Mouse (Mus musculus): ENCODE measurements around the gene Mbl1. TPM values are rescaled to one million over a fixed set of nuclear protein-coding genes. Genes with fewer than 3 reads are reported as not detected.

Gene Mbl1
- total RNA-seq, 2 experiments from 2014 or later = not detected

DNA sequence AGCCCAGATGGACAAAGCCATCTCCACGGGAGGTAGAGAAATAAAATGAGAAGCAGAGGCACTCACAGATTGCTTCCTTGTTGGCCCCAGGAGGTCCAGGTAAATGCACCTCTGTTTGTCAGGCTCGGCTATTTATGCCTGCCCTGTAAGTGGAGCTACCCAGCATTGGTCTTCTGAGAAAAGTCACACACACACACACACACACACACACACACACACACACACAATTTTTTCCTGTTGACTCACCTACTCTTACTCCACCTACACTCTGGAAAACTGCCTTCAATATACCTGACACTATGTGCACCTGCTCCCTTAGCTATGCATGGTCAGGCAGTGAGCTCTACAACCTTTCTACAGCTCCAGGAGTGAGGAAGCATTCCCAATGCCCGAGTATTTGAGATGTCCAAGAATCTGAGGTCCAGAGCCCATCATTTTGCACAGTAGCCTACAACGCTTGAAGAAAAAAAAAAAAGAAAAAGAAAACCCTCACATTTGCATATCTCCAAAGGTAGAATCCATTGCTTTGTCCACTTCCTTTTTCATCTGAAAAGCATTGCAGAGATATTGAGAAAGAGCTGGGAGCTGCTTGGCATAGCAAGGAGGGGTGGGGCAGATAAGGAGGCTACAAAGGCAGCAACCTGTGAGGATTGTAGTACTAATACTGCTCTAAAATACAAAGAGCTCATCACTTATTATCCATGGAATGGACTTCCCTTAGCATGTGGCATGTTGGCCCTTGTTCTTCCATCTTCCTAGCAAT, 34.0 kb downstream of the Mbl1 start, which contains the start of gene Sftpd:
TSS of gene Sftpd (minus strand) at position 91 of the 763 bp plus-strand sequence.
- no peak for DNase-seq (ENCODE audit: extremely low spot score in 1 of 2, low spot score in 1 of 2)

- DNase-seq (ENCODE audit: extremely low spot score in 1 of 2, low spot score in 1 of 2) = no peak
Observed at GRCm38 (mm10) chr14:41189496-41189895, 38.2 kb downstream of the Mbl1 start.

- DNase-seq (ENCODE audit: extremely low spot score in 1 of 2, low spot score in 1 of 2) = no peak
Observed at GRCm38 (mm10) chr14:41198037-41198730, 46.9 kb downstream of the Mbl1 start.

Other genes starting within 250 kb of the Mbl1 start
- 10 to 100 TPM; 40.9 to 41.0 TPM for gene Tspan14, start 184.7 kb upstream of the Mbl1 start, total RNA-seq (2021)
- gene Fam213a, start 137.7 kb upstream of the Mbl1 start, total RNA-seq (2021) = 100 to 1,000 TPM; 160 to 181 TPM
- gene Dydc2, start 82.2 kb upstream of the Mbl1 start, total RNA-seq (2021) = under 1 TPM; 0.79 to 0.94 TPM
- not detected for gene Dydc1, start 78.5 kb upstream of the Mbl1 start, total RNA-seq (2021)
- not detected for gene Mat1a, start 46.4 kb upstream of the Mbl1 start, total RNA-seq (2021)
- gene Sftpa1, start 19.7 kb upstream of the Mbl1 start, total RNA-seq (2021) = not detected
- gene Sftpd, start 33.7 kb downstream of the Mbl1 start, total RNA-seq (2021) = not detected
- gene Gm2832, start 127.3 kb downstream of the Mbl1 start, total RNA-seq (2021) = not detected
- not detected for gene Gm5798, start 197.2 kb downstream of the Mbl1 start, total RNA-seq (2021)
- not detected for gene Gm7945, start 234.9 kb downstream of the Mbl1 start, total RNA-seq (2021)